Mouse (Mus musculus) small intestine, adult 2 months (tissue): Measurements from ENCODE around the gene Map3k7cl. TPM values are rescaled to one million over a fixed set of nuclear protein-coding genes. Genes with fewer than 3 reads are reported as not detected.

Experiments used
- H3K27ac ChIP-seq: fragments of 200-500 bp; 2 replicates; pipeline ENCODE4 v1.5.1; 2012; ENCODE audit warnings: low read depth, low read length, control low read depth, inconsistent platforms; ENCODE audit not compliant: insufficient read depth
- H3K27me3 ChIP-seq: fragments of 200-500 bp; 2 replicates; pipeline ENCODE4 v1.6.1; 2012; ENCODE audit warnings: mild to moderate bottlenecking, moderate library complexity, low read length, inconsistent platforms; ENCODE audit not compliant: control insufficient read depth, insufficient read depth
- H3K36me3 ChIP-seq: fragments of 200-500 bp; 2 replicates; pipeline ENCODE4 v1.6.1; 2012; ENCODE audit warnings: mild to moderate bottlenecking, low read length, control low read depth, inconsistent platforms; ENCODE audit not compliant: control insufficient read depth, insufficient read depth
- H3K4me1 ChIP-seq: fragments of 200-500 bp; 2 replicates; pipeline ENCODE4 v1.6.1; 2012; ENCODE audit warnings: low read length, inconsistent platforms, mixed read lengths; ENCODE audit not compliant: control insufficient read depth, insufficient read depth, insufficient read length
- H3K4me3 ChIP-seq: fragments of 200-500 bp; 2 replicates; pipeline ENCODE4 v1.5.1; 2012; ENCODE audit warnings: low read depth, mild to moderate bottlenecking, control low read depth, inconsistent platforms, low read length, moderate library complexity
- CTCF ChIP-seq: fragments of 200-500 bp; IDR thresholded peaks from 2 replicates; pipeline ENCODE4 v1.5.1; 2012; ENCODE audit warnings: low read depth, mild to moderate bottlenecking, control low read depth, inconsistent platforms, low read length, moderate library complexity, mixed read lengths; ENCODE audit not compliant: insufficient replicate concordance, insufficient read length; ENCODE audit errors: extremely low read depth
- POLR2A ChIP-seq: fragments of 200-500 bp; IDR thresholded peaks from 2 replicates; pipeline ENCODE4 v1.6.1; 2012; ENCODE audit warnings: low read depth, mild to moderate bottlenecking, control low read depth, inconsistent platforms, low read length, moderate library complexity
- WGBS: fragments of 180-500 bp; shearing (Covaris S2); methylation state at CpG from one replicate; pipeline ENCODE4 v1.1.7; 2018; 5-methylcytosine and 5-hydroxymethylcytosine counted together
- polyA plus RNA-seq: library from polyadenylated mRNA; depleted of rRNA; stranded (reverse); fragments of >200 nt; gene quantifications from 2 replicates; pipeline ENCODE4 v1.2.3, GENCODE M21; 2012; rRNA removed

Gene Map3k7cl
- 0.19 and 0.39 TPM in 2 replicates for polyA plus RNA-seq

- no peak for TF ChIP-seq POLR2A
- no peak for TF ChIP-seq CTCF
- WGBS: 75% methylated on average over 24 of the region's 24 CpGs
- Histone ChIP-seq H3K27me3 (no peaks in the 10 kb centered on the region), H3K4me1 (0 out of 2 replicates have a peak, but pooled peaks cover 2% of the 10 kb centered on the region), H3K4me3 (no peak within 1 kb of the TSS), H3K36me3 (no peaks in the 10 kb centered on the region), H3K27ac (no peak within 1 kb of the TSS)
These were observed at the start of gene Map3k7cl for GRCm38 (mm10) chr16:87552907-87553691. Gene Map3k7cl (plus strand): TSS chr16:87553330.

GRCm38 (mm10) chr16:87511706-87512105 lies 41.4 kb upstream of the Map3k7cl start:
- no peaks in the 10 kb centered on the region for H3K27me3 ChIP-seq
- TF ChIP-seq POLR2A (no peak), CTCF (no peak)
- 73% methylated on average over 5 of the region's 5 CpGs for WGBS

GRCm38 (mm10) chr16:87512331-87512730 lies 40.8 kb upstream of the Map3k7cl start:
- Histone ChIP-seq H3K4me1 (no peaks in the 10 kb centered on the region), H3K27ac (no peak overlapping the region), H3K4me3 (no peak overlapping the region), H3K27me3 (no peaks in the 10 kb centered on the region), H3K36me3 (no peaks in the 10 kb centered on the region)
- TF ChIP-seq POLR2A (no peak), CTCF (no peak)
- 89% methylated on average over 14 of the region's 14 CpGs for WGBS

More at GRCm38 (mm10) chr16:87511706-87512105, 41.4 kb upstream of the Map3k7cl start:
- no peak overlapping the region for H3K4me3 ChIP-seq
- no peak overlapping the region for H3K27ac ChIP-seq
- no peaks in the 10 kb centered on the region for H3K4me1 ChIP-seq
- H3K36me3 ChIP-seq: no peaks in the 10 kb centered on the region

GRCm38 (mm10) chr16:87524228-87524627 lies 28.9 kb upstream of the Map3k7cl start:
- no peaks in the 10 kb centered on the region for H3K36me3 ChIP-seq
- H3K27ac ChIP-seq: no peak overlapping the region
- no peaks in the 10 kb centered on the region for H3K4me1 ChIP-seq
- no peaks in the 10 kb centered on the region for H3K27me3 ChIP-seq
- WGBS: 46% methylated on average over 5 of the region's 5 CpGs
- H3K4me3 ChIP-seq: no peak overlapping the region
- TF ChIP-seq CTCF (no peak), POLR2A (no peak)

- WGBS: 58% methylated on average over 8 of the region's 8 CpGs
- Histone ChIP-seq H3K27ac (no peak overlapping the region), H3K4me3 (no peak overlapping the region), H3K27me3 (no peaks in the 10 kb centered on the region), H3K36me3 (no peaks in the 10 kb centered on the region), H3K4me1 (no peaks in the 10 kb centered on the region)
- TF ChIP-seq CTCF (no peak), POLR2A (no peak)
These were observed 25.4 kb upstream of the Map3k7cl start for GRCm38 (mm10) chr16:87527553-87528249.

GRCm38 (mm10) chr16:87528755-87529154 lies 24.4 kb upstream of the Map3k7cl start:
- H3K27me3 ChIP-seq: no peaks in the 10 kb centered on the region
- no peaks in the 10 kb centered on the region for H3K36me3 ChIP-seq
- 67% methylated on average over 10 of the region's 10 CpGs for WGBS
- H3K27ac ChIP-seq: no peak overlapping the region
- H3K4me3 ChIP-seq: no peak overlapping the region
- H3K4me1 ChIP-seq: no peaks in the 10 kb centered on the region
- TF ChIP-seq CTCF (no peak), POLR2A (no peak)

GRCm38 (mm10) chr16:87548348-87548747 lies 4.8 kb upstream of the Map3k7cl start:
- Histone ChIP-seq H3K27me3 (no peaks in the 10 kb centered on the region; the same call in 1 of the 2 replicates), H3K36me3 (no peaks in the 10 kb centered on the region), H3K4me1 (no peaks in the 10 kb centered on the region), H3K4me3 (no peak overlapping the region), H3K27ac (no peak overlapping the region)
- 37% methylated on average over 2 of the region's 2 CpGs for WGBS
- TF ChIP-seq POLR2A (no peak), CTCF (peak; percentile 20; the same call in 1 of the 2 replicates)
